Mouse (Mus musculus) CD8-positive naive resting alpha-beta T cell, adult 2 months (primary cell): Measurements from ENCODE around the gene Kncn.

Source experiments
- DNase-seq, 2 experiments: peaks; one replicate each; pipeline ENCODE4 v3.0.0; 2022; ENCODE audit warnings: low read depth in 2 of 2, low spot score in 2 of 2

Kncn gene

DNA sequence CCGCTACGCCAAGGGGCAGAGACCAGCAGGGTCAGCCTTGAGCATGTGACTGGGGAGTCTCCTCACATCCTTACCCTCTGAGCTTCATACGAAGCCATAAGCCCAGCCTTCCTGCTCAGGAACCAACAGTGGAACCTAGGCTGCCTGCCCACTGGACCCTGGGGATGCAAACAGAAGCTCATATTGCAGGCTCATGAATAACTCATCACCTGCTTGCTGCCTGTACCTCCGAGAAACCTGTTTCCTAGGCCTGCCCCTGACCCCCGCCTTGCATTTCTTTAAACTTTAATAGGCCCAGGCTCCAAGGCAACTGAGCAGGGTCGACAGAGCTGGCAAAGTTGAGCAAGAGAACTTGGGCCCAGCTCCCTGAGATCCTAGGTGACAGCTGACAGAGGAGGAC, at the start of gene Kncn:
Gene Kncn, plus strand, starts transcription at position 379 of the 400 bp plus-strand sequence.
- no peak for DNase-seq

DNA sequence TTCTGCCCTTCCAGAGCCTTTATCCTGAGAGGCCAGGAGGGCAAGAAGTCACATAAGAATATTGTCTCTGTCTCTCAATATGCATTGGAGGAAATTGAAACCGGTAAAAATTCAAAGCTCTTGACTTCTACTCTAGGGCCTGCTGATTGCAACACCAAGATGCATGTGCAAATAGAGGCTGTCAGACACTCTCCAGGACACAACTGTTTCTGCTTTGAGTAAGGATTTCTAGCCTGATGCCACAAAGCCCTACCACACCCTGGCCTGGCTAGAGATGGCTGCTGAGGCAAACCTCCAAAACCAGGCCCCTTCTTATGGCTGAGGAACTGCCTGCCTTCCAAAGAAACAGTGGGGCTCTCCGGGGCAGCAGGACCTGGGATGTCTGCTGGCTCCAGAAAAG, 48.6 kb upstream of the Kncn start:
- DNase-seq = no peak

GRCm38 (mm10) chr4:115838196-115838595, 46.0 kb upstream of the Kncn start:
- DNase-seq = no peak

DNA sequence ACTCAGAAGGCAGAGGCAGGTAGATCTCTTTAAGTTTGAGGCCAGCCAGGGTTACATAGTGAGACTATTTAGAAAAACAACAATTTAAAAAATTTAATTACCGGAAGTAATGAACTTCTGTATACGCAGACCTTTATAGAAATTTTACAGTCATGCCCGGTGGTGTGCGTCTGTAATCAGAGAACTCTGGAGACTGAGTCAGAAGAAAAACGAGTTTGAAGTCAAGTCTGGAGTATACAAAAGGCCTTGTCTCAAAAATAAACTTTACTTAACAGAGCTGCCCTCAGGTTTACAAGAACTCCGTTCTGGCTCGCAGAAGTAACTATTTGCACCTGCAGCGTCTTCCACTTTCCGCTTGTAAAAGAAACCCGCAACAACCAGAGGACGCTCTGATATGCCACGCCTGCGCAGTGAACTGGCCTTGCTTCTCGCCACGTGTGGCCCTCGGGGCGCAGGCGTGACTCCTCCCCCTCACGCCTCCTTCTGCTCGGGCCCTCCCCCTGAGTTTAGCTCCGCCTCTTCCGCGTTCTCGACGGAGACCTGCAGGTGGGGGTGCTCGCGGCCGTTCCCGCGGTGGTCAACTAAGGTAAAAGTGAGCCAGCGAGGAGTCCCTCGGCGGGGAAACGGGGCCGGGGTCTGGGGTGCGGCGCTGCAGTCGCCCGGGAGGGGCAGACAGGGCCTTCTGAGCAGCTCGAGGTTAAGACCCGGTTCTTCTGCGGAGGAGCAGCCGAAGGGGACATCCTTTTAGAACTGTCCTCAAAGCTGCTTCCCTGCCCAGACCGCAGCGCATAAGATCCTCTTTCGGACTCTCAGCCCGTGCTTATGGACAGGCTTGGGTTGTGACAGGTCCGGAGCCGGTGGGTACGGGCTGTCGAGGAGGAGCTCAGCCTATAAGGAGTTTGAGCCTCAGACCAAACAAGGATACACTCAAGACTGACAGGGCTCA, 45.2 kb upstream of the Kncn start, which contains the start of gene Mknk1:
Gene Mknk1, plus strand, starts transcription at position 503 of the 946 bp plus-strand sequence.
- DNase-seq = peak; percentile 87 to 92

DNA sequence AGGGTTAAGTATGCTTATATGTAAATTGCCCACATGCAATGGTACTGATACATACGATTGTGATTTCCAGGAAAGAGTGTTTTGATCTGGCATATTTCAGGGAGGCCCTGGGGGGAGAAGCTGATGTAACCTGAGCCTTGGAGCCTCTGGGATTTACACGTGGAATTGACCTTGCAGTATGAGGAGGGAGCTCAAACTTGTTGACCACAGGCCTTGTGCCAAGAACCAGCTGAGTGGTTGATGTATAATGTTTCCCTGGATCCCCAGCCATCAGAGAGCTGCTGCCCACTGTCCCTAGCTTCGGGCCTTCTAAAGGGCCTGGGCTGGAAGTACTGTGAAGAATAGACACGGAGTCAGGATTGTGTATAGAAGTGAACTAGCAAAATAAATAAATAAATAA, 44.2 kb upstream of the Kncn start:
- DNase-seq = no peak

- no peak for DNase-seq
Observed at GRCm38 (mm10) chr4:115840842-115841241, 43.4 kb upstream of the Kncn start.

GRCm38 (mm10) chr4:115846656-115847055, 37.5 kb upstream of the Kncn start:
- no peak for DNase-seq

GRCm38 (mm10) chr4:115847377-115847776, 36.8 kb upstream of the Kncn start:
- DNase-seq = no peak

- no peak for DNase-seq
Observed at GRCm38 (mm10) chr4:115848083-115848482, 36.1 kb upstream of the Kncn start.

DNA sequence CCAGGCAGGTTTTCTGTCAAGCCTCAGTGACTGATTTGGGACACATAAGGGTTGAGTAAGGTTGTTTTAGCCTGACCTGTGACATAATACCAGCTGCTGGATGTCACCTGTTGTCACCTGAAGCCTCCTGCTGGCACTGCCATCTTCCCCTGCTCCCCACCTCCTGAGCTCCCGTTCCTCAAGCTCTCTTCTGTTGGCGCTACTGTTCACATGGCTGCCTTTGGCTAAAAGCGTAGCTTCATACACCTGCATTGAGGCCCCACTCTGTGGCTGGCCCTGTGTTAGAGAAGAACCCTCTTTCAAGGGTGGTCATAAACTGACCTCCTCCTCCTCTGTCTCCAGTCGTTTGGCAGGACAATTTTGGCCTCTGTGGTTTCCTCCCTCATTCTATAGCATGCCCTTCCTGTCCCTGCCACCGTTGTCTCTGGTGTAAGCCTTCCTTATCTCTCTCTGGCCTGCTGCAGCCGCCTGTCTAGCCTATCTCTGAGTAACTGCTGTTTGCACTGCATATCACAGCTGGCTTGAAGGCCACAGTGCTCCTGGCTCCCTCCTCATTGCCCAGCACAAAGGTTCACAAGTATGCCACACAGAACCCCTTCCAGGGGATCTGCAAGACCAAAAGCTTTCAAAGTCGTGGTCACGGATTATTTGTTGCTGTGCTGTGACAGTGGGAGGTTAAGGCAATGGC, 35.1 kb upstream of the Kncn start:
- no peak for DNase-seq

- DNase-seq = no peak
Observed at GRCm38 (mm10) chr4:115850111-115850510, 34.1 kb upstream of the Kncn start.

DNA sequence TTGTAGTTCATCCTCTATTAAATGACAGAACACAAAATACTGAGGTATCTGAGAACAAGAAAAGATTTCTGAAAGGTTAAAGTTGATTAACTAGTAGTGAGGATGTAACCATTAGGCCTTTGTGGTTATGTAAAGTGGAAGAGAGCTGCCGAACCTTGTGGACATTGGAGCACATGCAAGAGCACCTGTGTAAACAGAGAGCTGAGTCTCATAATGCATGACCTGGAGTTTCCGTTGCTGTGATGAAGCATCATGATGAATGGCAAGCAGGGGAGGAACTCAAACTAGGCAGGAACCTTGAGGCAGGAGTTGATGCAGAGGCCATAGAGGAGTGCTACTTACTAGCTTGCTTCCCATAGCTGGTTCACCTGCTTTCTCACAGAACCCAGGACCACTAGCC, 33.6 kb upstream of the Kncn start:
- DNase-seq = no peak

- DNase-seq = no peak
Observed at GRCm38 (mm10) chr4:115851569-115851968, 32.6 kb upstream of the Kncn start.

GRCm38 (mm10) chr4:115855100-115855499, 29.1 kb upstream of the Kncn start:
- DNase-seq = no peak

- no peak for DNase-seq
Observed at GRCm38 (mm10) chr4:115855609-115856008, 28.6 kb upstream of the Kncn start.

DNA sequence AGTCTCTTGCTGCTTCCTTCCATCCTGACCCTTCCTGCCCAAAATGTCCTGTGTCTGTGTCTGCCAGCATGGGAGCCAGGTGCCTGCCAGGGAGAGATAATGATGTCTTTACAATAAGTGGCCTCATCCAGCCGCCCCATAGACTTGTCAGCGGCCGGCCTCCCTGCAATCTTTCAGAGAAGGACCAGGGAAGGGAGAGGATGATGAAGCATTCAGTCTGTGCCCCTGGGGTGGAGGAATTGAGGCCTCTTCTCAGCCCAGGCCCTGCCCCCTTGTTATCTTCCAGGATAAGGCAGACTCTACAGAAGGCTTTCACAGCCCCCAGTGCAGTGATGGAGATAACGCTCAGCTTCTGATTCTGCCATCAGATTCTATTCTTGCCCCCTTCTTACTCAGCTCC, 27.9 kb upstream of the Kncn start:
- no peak for DNase-seq

DNA sequence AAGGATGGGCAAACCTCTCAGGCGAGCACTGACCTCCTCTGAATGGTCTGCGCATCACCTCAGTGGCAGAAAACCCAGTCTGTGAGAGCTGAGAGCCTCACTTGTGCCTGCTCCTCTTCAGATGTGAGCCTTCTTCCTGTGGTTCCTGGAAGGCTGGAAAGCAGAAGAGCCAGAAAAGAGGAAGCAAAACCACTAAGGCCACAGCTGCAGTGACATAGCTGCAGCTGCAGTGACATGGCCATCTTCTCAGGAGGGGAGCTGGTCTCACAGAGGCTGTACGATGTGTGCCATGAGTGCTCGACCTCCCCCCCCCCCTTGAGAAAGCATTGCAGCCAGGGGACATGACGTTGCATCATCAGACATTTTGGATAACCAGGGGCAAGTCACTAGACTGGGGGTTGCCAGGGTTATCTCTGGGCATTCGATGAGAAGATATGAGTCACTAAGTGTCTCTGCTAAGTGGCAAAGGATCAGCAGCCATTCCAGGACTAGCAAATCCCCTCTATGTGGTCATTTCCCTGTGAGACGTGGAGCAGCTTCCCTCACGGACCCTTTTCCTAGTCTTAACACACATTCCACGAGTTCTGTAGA, 26.8 kb upstream of the Kncn start:
- DNase-seq = no peak

DNA sequence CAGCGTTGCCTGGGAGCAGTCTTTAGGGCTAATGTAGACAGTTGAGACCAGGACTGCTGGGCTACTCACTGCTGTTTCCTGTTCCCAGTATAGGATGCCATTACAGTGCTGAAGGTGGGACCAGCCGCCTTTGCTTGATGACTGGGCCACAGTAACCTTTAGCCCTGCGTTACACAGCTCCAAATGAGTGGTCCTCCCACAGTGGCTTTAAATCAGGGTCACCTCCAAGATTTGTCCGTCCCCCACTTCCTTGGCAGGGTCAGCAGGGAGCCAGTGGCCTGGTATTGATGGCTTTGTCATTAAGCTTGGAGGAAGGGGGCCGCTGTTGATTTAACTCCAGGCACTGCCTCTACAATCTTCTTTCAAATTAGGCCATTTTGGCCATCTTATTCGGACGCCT, 20.8 kb upstream of the Kncn start:
- no peak for DNase-seq

- no peak for DNase-seq
Observed at GRCm38 (mm10) chr4:115863880-115864279, 20.3 kb upstream of the Kncn start.

DNA sequence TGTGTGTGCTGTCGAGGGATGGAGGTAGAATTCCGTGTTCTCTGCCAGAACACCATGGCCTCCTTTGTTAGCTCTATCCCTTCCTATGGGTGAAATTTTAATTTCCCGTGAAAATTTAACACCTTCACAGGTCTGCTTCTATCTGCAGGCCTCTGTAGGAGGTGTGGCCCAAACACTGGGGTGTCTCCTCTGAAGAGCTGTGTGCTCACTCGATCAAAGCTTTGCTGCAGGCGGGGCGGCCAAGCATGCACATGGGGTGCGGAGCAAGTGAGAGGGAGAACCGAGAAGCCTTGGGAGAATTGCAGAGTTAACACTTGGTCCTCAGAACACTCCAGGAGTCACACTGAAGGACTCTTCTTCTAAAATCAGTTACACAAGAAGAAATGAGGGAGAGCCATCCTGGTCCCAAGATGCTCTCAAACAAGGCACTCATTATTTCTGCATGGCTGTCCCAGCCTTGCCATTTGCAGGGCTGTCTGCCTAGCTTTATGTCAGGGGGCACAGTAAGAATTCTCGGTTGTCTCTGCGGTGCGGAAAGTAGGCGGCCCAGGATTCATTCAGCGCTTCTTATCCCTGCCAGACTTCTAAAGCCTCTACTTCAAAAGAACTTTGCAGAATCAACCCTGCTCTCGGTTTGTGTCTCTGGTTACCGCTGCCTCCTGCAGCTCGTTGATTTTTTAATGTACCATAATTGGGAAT, 14.5 kb upstream of the Kncn start:
- no peak for DNase-seq

DNA sequence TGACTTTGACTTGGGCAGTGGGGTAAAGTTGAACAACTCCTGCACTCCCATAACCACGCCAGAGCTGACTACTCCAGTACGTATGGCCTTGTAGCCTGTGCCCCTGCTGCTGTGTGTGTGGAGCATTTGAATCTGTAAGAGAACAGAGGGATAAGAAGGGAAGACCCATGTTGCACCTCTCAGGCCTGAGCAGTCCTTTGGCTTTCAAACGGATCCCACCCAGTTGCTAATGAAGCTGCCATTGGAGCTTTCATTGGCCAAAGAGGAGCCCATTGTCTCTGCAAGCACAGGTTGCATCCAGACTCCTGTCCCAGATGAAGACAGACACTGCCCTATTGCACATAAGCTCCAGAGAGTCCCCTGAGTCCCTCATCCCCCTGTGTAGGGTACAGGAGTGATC, 11.0 kb upstream of the Kncn start:
- no peak for DNase-seq
